Comparison of ENCODE assay signal across 9 mouse cellular contexts in genomic region chr19:56069266-56069665, GRCm38 (mm10).
DNase-seq lines count a peak whose midpoint lies in the region; ATAC-seq and TF ChIP-seq lines count a peak whose summit lies in the region.
"Had no signal": no experiment of that assay in that cellular context is flagged by ENCODE, and none has a peak within 500 bp of the region (broad histone marks: within the 10 kb centered on the region; RNA-seq: fewer than 3 reads in every experiment).

No protein-coding gene starts in this region.

- no peaks in the 10 kb centered on the region for H3K9me3 ChIP-seq in hindbrain, postnatal 0 days (ENCODE audit: low read length)
- no peaks in the 10 kb centered on the region for H3K9me3 ChIP-seq in hindbrain, embryonic 13.5 days
- no peaks in the 10 kb centered on the region for H3K9me3 ChIP-seq in stomach, postnatal 0 days (ENCODE audit: control insufficient read depth, low read length)
- H3K9me3 ChIP-seq: forebrain, embryonic 13.5 days had no signal

- ATAC-seq in hindbrain, postnatal 0 days, result peak; percentile 66
- no peak for ATAC-seq in hindbrain, embryonic 13.5 days (ENCODE audit: low FRiP score)
- ATAC-seq in stomach, postnatal 0 days (ENCODE audit: low FRiP score, low TSS enrichment), result no peak
- ATAC-seq: forebrain, embryonic 13.5 days had no signal

- H3K27me3 ChIP-seq in hindbrain, postnatal 0 days (ENCODE audit: insufficient read depth, low read length), result no peaks in the 10 kb centered on the region
- peaks cover 18% of the 10 kb centered on the region; the same call in 1 of the 2 replicates for H3K27me3 ChIP-seq in hindbrain, embryonic 13.5 days
- H3K27me3 ChIP-seq in spleen, adult 2 months (ENCODE audit: control insufficient read depth, insufficient read depth, low read length), result no peaks in the 10 kb centered on the region
- H3K27me3 ChIP-seq in stomach, postnatal 0 days (ENCODE audit: control insufficient read depth, insufficient read depth, low read length), result no peaks in the 10 kb centered on the region

- TF ChIP-seq POLR2A in spleen, adult 2 months (IDR thresholded peaks at IDR 0.05; ENCODE audit: low read depth, low read length), result no peak

- WGBS in hindbrain, postnatal 0 days, result 22% methylated on average over 10 of the region's 10 CpGs
- 15% methylated on average over 10 of the region's 10 CpGs for WGBS in hindbrain, embryonic 13.5 days
- 49% methylated on average over 10 of the region's 10 CpGs for WGBS in spleen, adult 2 months
- 71% methylated on average over 10 of the region's 10 CpGs for whole genome bisulfite sequencing in stomach, postnatal 0 days

- no peak for TF ChIP-seq EP300 in stomach, postnatal 0 days (optimal IDR thresholded peaks at IDR 0.05)

- H3K36me3 ChIP-seq in hindbrain, postnatal 0 days (ENCODE audit: insufficient read depth, low read length), result no peaks in the 10 kb centered on the region
- no peaks in the 10 kb centered on the region for H3K36me3 ChIP-seq in hindbrain, embryonic 13.5 days
- H3K36me3 ChIP-seq in spleen, adult 2 months (ENCODE audit: control insufficient read depth, insufficient read depth, low read length), result no peaks in the 10 kb centered on the region
- no peaks in the 10 kb centered on the region for H3K36me3 ChIP-seq in stomach, postnatal 0 days (ENCODE audit: control insufficient read depth, insufficient read depth, low read length)

- H3K9ac ChIP-seq in hindbrain, postnatal 0 days (replicated peaks; ENCODE audit: low read length), result no peak overlapping the region
- H3K9ac ChIP-seq in hindbrain, embryonic 13.5 days, result no peak overlapping the region; the same call in 1 of the 2 replicates
- no peak overlapping the region for H3K9ac ChIP-seq in stomach, postnatal 0 days (ENCODE audit: low read length)
- H3K9ac ChIP-seq: forebrain, embryonic 13.5 days had no signal

- H3K4me3 ChIP-seq in hindbrain, postnatal 0 days (ENCODE audit: low read length), result no peak overlapping the region
- no peak overlapping the region for H3K4me3 ChIP-seq in hindbrain, embryonic 13.5 days
- peak overlapping the region; percentile 45 for H3K4me3 ChIP-seq in spleen, adult 2 months (ENCODE audit: extremely low read depth, insufficient read depth, insufficient read length)
- no peak overlapping the region for H3K4me3 ChIP-seq in stomach, postnatal 0 days (ENCODE audit: low read depth, low read length)
- H3K4me3 ChIP-seq: forebrain, embryonic 13.5 days had no signal

- H3K27ac ChIP-seq in hindbrain, postnatal 0 days, result no peak overlapping the region
- no peak overlapping the region for H3K27ac ChIP-seq in hindbrain, embryonic 13.5 days
- no peak overlapping the region for H3K27ac ChIP-seq in spleen, adult 2 months (ENCODE audit: insufficient read depth, low read length)
- no peak overlapping the region for H3K27ac ChIP-seq in stomach, postnatal 0 days (replicated peaks)
- H3K27ac ChIP-seq: forebrain, embryonic 13.5 days had no signal

- no peak overlapping the region for H3K4me2 ChIP-seq in hindbrain, postnatal 0 days (ENCODE audit: low read depth, low read length)
- H3K4me2 ChIP-seq in hindbrain, embryonic 13.5 days, result no peak overlapping the region
- no peak overlapping the region for H3K4me2 ChIP-seq in stomach, postnatal 0 days (replicated peaks; ENCODE audit: low read depth)
- H3K4me2 ChIP-seq: forebrain, embryonic 13.5 days had no signal

- peak; percentile 46 for DNase-seq in hindbrain, postnatal 0 days (ENCODE audit: low spot score)
- no peak for DNase-seq in spleen, adult 2 months (ENCODE audit: low read depth in 1 of 2, low spot score in 2 of 2)
- DNase-seq in spleen, adult 18-20 months, result no peak
- DNase-seq in kidney, postnatal 14 days, result peak; percentile 44
- no peak for DNase-seq in stomach, postnatal 0 days (ENCODE audit: low spot score)
- no peak for DNase-seq in adipocyte (ENCODE audit: low spot score)
- DNase-seq: lung, postnatal 14 days had no signal

- TF ChIP-seq CTCF in hindbrain, postnatal 0 days (IDR thresholded peaks at IDR 0.05; ENCODE audit: low read depth), result no peak
- TF ChIP-seq CTCF in spleen, adult 2 months (IDR thresholded peaks at IDR 0.05; ENCODE audit: extremely low read depth, insufficient read depth, insufficient read length, insufficient replicate concordance), result no peak
- no peak for TF ChIP-seq CTCF in stomach, postnatal 0 days (IDR thresholded peaks at IDR 0.05; ENCODE audit: low read depth)

- no peaks in the 10 kb centered on the region for H3K4me1 ChIP-seq in hindbrain, postnatal 0 days (ENCODE audit: insufficient read depth, low read length)
- peaks cover 8% of the 10 kb centered on the region for H3K4me1 ChIP-seq in hindbrain, embryonic 13.5 days (replicated peaks)
- H3K4me1 ChIP-seq in spleen, adult 2 months (ENCODE audit: control insufficient read depth, insufficient read depth, insufficient read length), result peaks cover 11% of the 10 kb centered on the region; the same call in 1 of the 2 replicates
- H3K4me1 ChIP-seq in stomach, postnatal 0 days (replicated peaks; ENCODE audit: control insufficient read depth, insufficient read depth), result no peaks in the 10 kb centered on the region

Comparison
In these comparisons a context has a peak if more than half of its experiments do, and no peak if none do; other contexts are left out.
1. DNase-seq: peak in hindbrain, postnatal 0 days (single experiment) and kidney, postnatal 14 days (single experiment); none in spleen, adult 2 months (0 of 2), spleen, adult 18-20 months (0 of 2), stomach, postnatal 0 days (single experiment) and adipocyte (single experiment).